Mouse (Mus musculus): ENCODE data around the gene Endog. TPM values are rescaled to one million over a fixed set of nuclear protein-coding genes. Genes with fewer than 3 reads are reported as not detected.

Endog gene
- polyA plus RNA-seq (2015; fragmentation: Nextera tagmentation; extraction: Ambion mirVana): 53.5 and 58.2 TPM in 2 replicates

DNA sequence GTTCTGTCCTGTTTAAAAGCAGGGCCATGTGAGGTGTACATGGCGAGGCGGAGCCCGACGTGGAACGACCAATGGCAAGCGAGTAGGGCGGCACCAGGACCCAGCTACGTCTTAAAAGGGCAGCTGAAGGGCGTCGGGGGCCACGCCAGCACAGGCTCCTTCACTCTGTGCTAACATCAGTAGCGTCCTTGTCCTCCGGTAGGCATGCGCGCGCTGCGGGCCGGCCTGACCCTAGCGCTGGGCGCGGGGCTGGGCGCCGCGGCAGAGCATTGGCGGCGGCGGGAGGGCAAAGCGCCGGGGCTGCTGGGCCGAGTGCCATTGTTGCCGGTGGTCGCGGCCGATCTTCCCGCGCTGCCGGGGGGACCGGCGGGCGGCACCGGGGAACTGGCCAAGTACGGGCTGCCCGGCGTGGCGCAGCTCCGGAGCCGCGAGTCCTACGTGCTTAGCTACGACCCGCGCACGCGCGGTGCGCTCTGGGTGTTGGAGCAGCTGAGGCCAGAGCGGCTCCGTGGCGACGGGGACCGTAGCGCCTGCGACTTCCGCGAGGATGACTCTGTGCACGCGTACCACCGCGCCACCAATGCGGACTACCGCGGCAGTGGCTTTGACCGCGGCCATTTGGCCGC, at the start of gene Endog:
Endog (plus strand) TSS at position 123 of the 626 bp plus-strand sequence.
- peak; percentile 89 for ATAC-seq (replicated peaks; ENCODE audit: low FRiP score, low read depth)
- Histone ChIP-seq H3K9me3 (replicated peaks; ENCODE audit: low read length) (no peaks in the 10 kb centered on the region), H3K9ac (ENCODE audit: low read depth, low read length) (peak within 1 kb of the TSS; percentile 72), H3K36me3 (ENCODE audit: insufficient read depth, low read length) (peaks cover 31% of the 10 kb centered on the region), H3K4me2 (ENCODE audit: low read length) (peak within 1 kb of the TSS; percentile 97), H3K4me1 (replicated peaks; ENCODE audit: insufficient read depth, low read length) (peaks cover 5% of the 10 kb centered on the region; the same call in 1 of the 2 replicates), H3K27ac (peak within 1 kb of the TSS; percentile 89), H3K4me3 (replicated peaks; ENCODE audit: low read depth, low read length) (peak within 1 kb of the TSS; percentile 62), H3K27me3 (ENCODE audit: insufficient read depth, low read length) (no peaks in the 10 kb centered on the region)
- peak; percentile 82 for DNase-seq (ENCODE audit: low spot score)
- under 1% methylated on average over 65 of the region's 75 CpGs for WGBS
- TF ChIP-seq CTCF (IDR thresholded peaks at IDR 0.05; ENCODE audit: low read depth): no peak

DNA sequence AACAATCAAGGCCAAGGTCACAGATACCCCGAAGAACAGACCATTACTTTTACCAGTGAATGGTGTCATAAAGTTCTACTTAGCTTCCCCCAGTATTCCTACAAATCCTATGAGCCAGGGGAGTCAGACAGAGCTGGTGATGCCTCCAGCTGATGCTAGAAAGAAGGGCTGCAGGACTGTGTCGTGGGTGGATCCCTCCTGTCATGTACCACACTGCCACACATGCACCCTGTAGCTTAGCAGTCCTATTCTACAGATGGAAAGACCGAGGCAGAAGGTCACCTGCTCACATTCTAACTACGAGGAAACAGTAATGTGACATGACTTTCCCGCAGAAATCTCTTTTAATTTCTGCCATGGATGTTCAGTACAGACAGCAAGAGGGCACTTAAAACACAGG, 48.5 kb upstream of the Endog start:
- no peak overlapping the region for H3K27ac ChIP-seq
- no peak for TF ChIP-seq CTCF (IDR thresholded peaks at IDR 0.05; ENCODE audit: low read depth)
- no peak overlapping the region for H3K9ac ChIP-seq (ENCODE audit: low read depth, low read length)
- no peaks in the 10 kb centered on the region for H3K27me3 ChIP-seq (ENCODE audit: insufficient read depth, low read length)
- no peaks in the 10 kb centered on the region for H3K9me3 ChIP-seq (replicated peaks; ENCODE audit: low read length)
- no peak overlapping the region for H3K4me2 ChIP-seq (ENCODE audit: low read length)
- H3K4me1 ChIP-seq (replicated peaks; ENCODE audit: insufficient read depth, low read length): peaks cover 15% of the 10 kb centered on the region; the same call in 1 of the 2 replicates
- DNase-seq (ENCODE audit: low spot score) (no peak), ATAC-seq (replicated peaks; ENCODE audit: low FRiP score, low read depth) (no peak)
- H3K36me3 ChIP-seq (ENCODE audit: insufficient read depth, low read length): no peaks in the 10 kb centered on the region
- H3K4me3 ChIP-seq (replicated peaks; ENCODE audit: low read depth, low read length): no peak overlapping the region
- 81% methylated on average over 5 of the region's 5 CpGs for WGBS

DNA sequence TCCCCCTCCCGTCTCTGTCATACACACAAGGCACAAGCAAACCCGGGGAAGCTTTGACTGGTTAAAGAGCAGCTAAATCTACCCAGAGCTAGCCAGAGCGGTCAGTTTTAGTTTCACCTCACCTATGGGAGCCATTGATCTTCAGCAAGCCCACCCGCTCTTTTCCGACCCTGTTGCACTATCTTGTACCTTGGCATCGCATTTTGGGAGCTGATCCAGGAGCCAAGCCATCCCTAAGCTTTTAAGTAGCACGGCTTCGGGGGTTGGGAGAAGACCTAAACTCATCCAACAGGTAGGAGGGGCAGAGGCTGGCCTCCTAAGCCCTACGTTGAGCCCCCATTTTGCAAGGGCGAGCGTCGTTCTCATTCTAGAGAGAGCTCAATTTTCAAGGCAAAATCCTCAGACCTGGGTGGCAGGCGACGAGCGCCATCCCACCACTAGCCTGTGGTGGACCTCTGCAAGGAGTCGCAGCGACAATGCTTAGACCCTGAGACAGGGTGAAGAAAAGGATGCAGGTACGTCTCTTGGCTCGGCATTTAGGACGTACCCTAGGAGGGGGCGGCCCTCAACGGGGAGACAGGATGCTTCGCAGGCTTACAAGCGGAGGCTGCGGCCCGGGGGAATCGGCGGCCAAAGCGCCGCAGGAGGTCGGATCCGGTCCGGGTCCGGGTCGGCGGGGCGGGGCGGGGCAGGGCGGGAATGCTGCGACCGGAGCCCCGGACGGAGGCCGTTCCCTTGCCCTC, 47.4 kb upstream of the Endog start:
- no peak; the same call in 1 of the 2 replicates for TF ChIP-seq CTCF (IDR thresholded peaks at IDR 0.05; ENCODE audit: low read depth)
- Histone ChIP-seq H3K27me3 (ENCODE audit: insufficient read depth, low read length) (no peaks in the 10 kb centered on the region), H3K9me3 (replicated peaks; ENCODE audit: low read length) (no peaks in the 10 kb centered on the region), H3K36me3 (ENCODE audit: insufficient read depth, low read length) (no peaks in the 10 kb centered on the region), H3K4me1 (replicated peaks; ENCODE audit: insufficient read depth, low read length) (peaks cover 15% of the 10 kb centered on the region; the same call in 1 of the 2 replicates), H3K27ac (peak overlapping the region; percentile 90), H3K9ac (ENCODE audit: low read depth, low read length) (peak overlapping the region; percentile 88), H3K4me2 (ENCODE audit: low read length) (peak overlapping the region; percentile 94), H3K4me3 (replicated peaks; ENCODE audit: low read depth, low read length) (peak overlapping the region; percentile 71)
- DNase-seq (ENCODE audit: low spot score): no peak
- under 1% methylated on average over 44 of the region's 44 CpGs for WGBS
- no peak; the same call in 1 of the 2 replicates for ATAC-seq (replicated peaks; ENCODE audit: low FRiP score, low read depth)

DNA sequence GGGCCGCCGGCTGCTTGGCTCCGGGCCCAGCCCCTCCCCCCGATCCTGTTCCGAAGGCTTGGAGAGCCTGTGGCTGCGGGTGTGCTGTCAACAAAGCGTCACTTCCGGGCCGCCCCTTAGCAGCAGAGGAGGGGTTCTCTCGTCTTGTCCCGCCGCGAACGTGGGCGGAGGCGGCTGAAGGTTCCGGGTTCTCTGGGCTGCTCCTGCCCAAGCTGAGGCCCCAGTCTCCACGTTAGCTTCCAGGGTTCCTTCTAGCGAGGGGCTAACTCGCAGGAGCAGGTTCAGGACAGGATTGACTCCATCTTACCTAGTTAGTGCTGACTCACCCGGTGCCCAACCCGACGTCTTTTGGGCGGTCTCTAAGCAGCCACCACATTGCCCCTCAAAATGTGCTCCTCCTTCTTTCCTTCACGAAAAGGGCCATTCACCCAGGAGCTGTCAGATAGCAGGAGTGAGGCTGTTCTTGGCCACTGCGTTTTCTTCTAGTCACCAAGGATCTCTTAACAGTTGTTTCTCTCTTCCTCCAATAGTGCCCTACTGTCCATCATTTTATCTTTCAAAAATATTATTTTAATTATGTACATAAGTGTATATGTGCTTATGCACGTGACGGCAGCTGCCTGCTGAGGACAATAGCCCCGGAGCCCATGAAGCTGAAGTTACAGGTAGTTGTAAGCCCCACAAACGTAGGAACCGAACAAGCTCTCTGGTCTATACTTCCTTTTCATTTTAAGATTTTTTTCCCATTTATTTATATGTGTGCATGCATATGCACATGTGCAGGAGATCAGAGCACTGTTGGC, 46.6 kb upstream of the Endog start, which contains the start of gene Zer1:
Zer1 (minus strand) TSS at position 114 of the 803 bp plus-strand sequence.
- DNase-seq (ENCODE audit: low spot score) (peak; percentile 97), ATAC-seq (replicated peaks; ENCODE audit: low FRiP score, low read depth) (peak; percentile 92)
- no peaks in the 10 kb centered on the region for H3K9me3 ChIP-seq (replicated peaks; ENCODE audit: low read length)
- no peaks in the 10 kb centered on the region for H3K36me3 ChIP-seq (ENCODE audit: insufficient read depth, low read length)
- H3K27me3 ChIP-seq (ENCODE audit: insufficient read depth, low read length): no peaks in the 10 kb centered on the region
- peak within 1 kb of the TSS; percentile 71 for H3K4me3 ChIP-seq (replicated peaks; ENCODE audit: low read depth, low read length)
- WGBS: 9% methylated on average over 29 of the region's 31 CpGs
- no peak for TF ChIP-seq CTCF (IDR thresholded peaks at IDR 0.05; ENCODE audit: low read depth)
- peaks cover 15% of the 10 kb centered on the region; the same call in 1 of the 2 replicates for H3K4me1 ChIP-seq (replicated peaks; ENCODE audit: insufficient read depth, low read length)
- H3K4me2 ChIP-seq (ENCODE audit: low read length): peak within 1 kb of the TSS; percentile 94
- H3K9ac ChIP-seq (ENCODE audit: low read depth, low read length): peak within 1 kb of the TSS; percentile 88
- H3K27ac ChIP-seq: peak within 1 kb of the TSS; percentile 90

DNA sequence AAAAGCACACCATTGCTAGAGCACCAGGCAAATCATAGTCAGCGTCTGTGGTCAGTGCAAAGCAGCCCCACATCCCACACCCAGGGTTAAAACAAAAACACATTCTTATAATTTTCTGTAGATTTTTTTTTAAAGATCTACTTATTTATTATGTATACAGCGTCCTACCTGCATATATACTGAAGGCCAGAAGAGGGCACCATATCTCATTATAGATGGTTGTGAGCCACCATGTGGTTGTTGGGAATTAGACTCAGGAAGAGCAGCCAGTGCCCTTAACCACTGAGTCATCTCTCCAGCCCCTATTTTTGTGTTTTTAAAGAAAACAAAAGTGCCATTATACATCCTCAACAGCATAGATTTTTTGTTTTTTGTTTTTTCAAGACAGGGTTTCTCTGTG, 42.5 kb upstream of the Endog start:
- TF ChIP-seq CTCF (IDR thresholded peaks at IDR 0.05; ENCODE audit: low read depth): peak; percentile 89
- H3K4me2 ChIP-seq (ENCODE audit: low read length): no peak overlapping the region
- 0 out of 2 replicates have a peak, but pooled peaks cover 9% of the 10 kb centered on the region for H3K4me1 ChIP-seq (replicated peaks; ENCODE audit: insufficient read depth, low read length)
- H3K9ac ChIP-seq (ENCODE audit: low read depth, low read length): no peak overlapping the region
- no peaks in the 10 kb centered on the region for H3K27me3 ChIP-seq (ENCODE audit: insufficient read depth, low read length)
- DNase-seq (ENCODE audit: low spot score): peak; percentile 81
- no peaks in the 10 kb centered on the region for H3K36me3 ChIP-seq (ENCODE audit: insufficient read depth, low read length)
- no peak overlapping the region for H3K4me3 ChIP-seq (replicated peaks; ENCODE audit: low read depth, low read length)
- H3K27ac ChIP-seq: no peak overlapping the region
- WGBS: 22% methylated on average over 2 of the region's 2 CpGs
- ATAC-seq (replicated peaks; ENCODE audit: low FRiP score, low read depth): no peak
- H3K9me3 ChIP-seq (replicated peaks; ENCODE audit: low read length): no peaks in the 10 kb centered on the region

DNA sequence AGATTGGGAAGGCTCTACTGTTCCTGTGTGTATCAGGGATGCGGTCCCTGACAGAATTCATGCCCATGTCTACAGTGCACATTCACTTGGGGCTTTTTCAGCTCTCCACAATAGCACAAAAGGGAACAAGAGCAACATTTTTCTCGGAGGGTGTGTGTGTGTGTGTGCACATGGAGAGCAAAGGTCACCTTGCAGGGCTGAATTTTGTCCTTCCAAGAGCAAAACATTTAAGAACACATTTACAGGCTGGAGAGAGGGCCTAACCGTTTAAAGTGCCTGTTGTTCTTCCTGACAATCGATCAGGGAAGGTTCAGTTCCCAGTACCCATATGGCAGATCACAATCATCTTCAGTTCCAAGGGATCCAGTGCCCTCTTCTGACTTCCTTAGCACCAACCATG, 41.1 kb upstream of the Endog start:
- no peak overlapping the region for H3K4me2 ChIP-seq (ENCODE audit: low read length)
- TF ChIP-seq CTCF (IDR thresholded peaks at IDR 0.05; ENCODE audit: low read depth): no peak
- H3K27ac ChIP-seq: no peak overlapping the region
- ATAC-seq (replicated peaks; ENCODE audit: low FRiP score, low read depth): no peak
- DNase-seq (ENCODE audit: low spot score): no peak
- no peaks in the 10 kb centered on the region for H3K27me3 ChIP-seq (ENCODE audit: insufficient read depth, low read length)
- H3K9me3 ChIP-seq (replicated peaks; ENCODE audit: low read length): no peaks in the 10 kb centered on the region
- H3K9ac ChIP-seq (ENCODE audit: low read depth, low read length): no peak overlapping the region
- 0 out of 2 replicates have a peak, but pooled peaks cover 11% of the 10 kb centered on the region for H3K4me1 ChIP-seq (replicated peaks; ENCODE audit: insufficient read depth, low read length)
- WGBS: 66% methylated on average over 4 of the region's 4 CpGs
- no peak overlapping the region for H3K4me3 ChIP-seq (replicated peaks; ENCODE audit: low read depth, low read length)
- no peaks in the 10 kb centered on the region for H3K36me3 ChIP-seq (ENCODE audit: insufficient read depth, low read length)

Data from kidney, postnatal 0 days (tissue).